26 mouse cellular contexts compared by ENCODE assay signal in genomic region chr2:103962349-103962748, GRCm38 (mm10). TPM values are rescaled to one million over a fixed set of nuclear protein-coding genes. Genes with fewer than 3 reads are reported as not detected.
DNase-seq lines count a peak whose midpoint lies in the region; ATAC-seq and TF ChIP-seq lines count a peak whose summit lies in the region.
"Had no signal": no experiment of that assay in that cellular context is flagged by ENCODE, and none has a peak within 500 bp of the region (broad histone marks: within the 10 kb centered on the region; RNA-seq: fewer than 3 reads in every experiment).

No protein-coding gene starts in this region.

- TF ChIP-seq POLR2A in MEL (IDR thresholded peaks at IDR 0.05; ENCODE audit: control insufficient read depth in 1 of 2, insufficient read depth in 1 of 2, low read depth in 1 of 2, low read length in 2 of 2, poor library complexity in 1 of 2), result peak in 1 of 2 experiments; percentile 55; a peak in 2 of 4 replicates

- no peak overlapping the region for H3K4me3 ChIP-seq in hindbrain, postnatal 0 days (ENCODE audit: low read length)
- H3K4me3 ChIP-seq in hindbrain, embryonic 13.5 days, result no peak overlapping the region
- H3K4me3 ChIP-seq in MEL (ENCODE audit: control insufficient read depth in 1 of 2, insufficient read depth in 1 of 2, low read depth in 2 of 2, low read length in 2 of 2) (peak overlapping the region in 1 of 2 experiments; percentile 13; a peak in 1 of 4 replicates), macrophage (ENCODE audit: inconsistent target) (no peak overlapping the region)
- H3K4me3 ChIP-seq in liver, embryonic 12.5 days, result peak overlapping the region; percentile 68
- H3K4me3 ChIP-seq: embryonic facial prominence, embryonic 15.5 days; forebrain, embryonic 10.5 days; heart, embryonic 15.5 days; limb, embryonic 13.5 days; midbrain, embryonic 10.5 days; myocyte had no signal

- no peaks in the 10 kb centered on the region for H3K4me1 ChIP-seq in hindbrain, postnatal 0 days (ENCODE audit: insufficient read depth, low read length)
- no peaks in the 10 kb centered on the region for H3K4me1 ChIP-seq in hindbrain, embryonic 13.5 days (replicated peaks)
- H3K4me1 ChIP-seq in MEL (ENCODE audit: control insufficient read depth in 1 of 2, insufficient read depth in 2 of 2, low read length in 2 of 2), result peaks cover 33 to 65% of the 10 kb centered on the region in 2 experiments
- H3K4me1 ChIP-seq in liver, embryonic 12.5 days, result peaks cover 68% of the 10 kb centered on the region
- H3K4me1 ChIP-seq: embryonic facial prominence, embryonic 15.5 days; forebrain, embryonic 10.5 days; limb, embryonic 13.5 days; midbrain, embryonic 10.5 days had no signal

- H3K27ac ChIP-seq in hindbrain, postnatal 0 days, result no peak overlapping the region
- H3K27ac ChIP-seq in hindbrain, embryonic 13.5 days, result no peak overlapping the region
- H3K27ac ChIP-seq in MEL (ENCODE audit: control insufficient read depth, low read depth, low read length) (peak overlapping the region; percentile 89), macrophage (peak overlapping the region; percentile 54)
- peak overlapping the region; percentile 98 for H3K27ac ChIP-seq in liver, embryonic 12.5 days
- H3K27ac ChIP-seq: embryonic facial prominence, embryonic 15.5 days; forebrain, embryonic 10.5 days; heart, embryonic 15.5 days; limb, embryonic 13.5 days; midbrain, embryonic 10.5 days had no signal

- no peak for TF ChIP-seq CTCF in hindbrain, postnatal 0 days (IDR thresholded peaks at IDR 0.05; ENCODE audit: low read depth)
- TF ChIP-seq CTCF in MEL (IDR thresholded peaks at IDR 0.05 in 2 of 3, conservative IDR thresholded peaks at IDR 0.05 in 1 of 3; ENCODE audit: control insufficient read depth in 1 of 3, insufficient read depth in 1 of 3, low read depth in 2 of 3, low read length in 3 of 3, poor library complexity in 1 of 3, severe bottlenecking in 1 of 3), result no peak

- no peak for TF ChIP-seq RAD21 in MEL (IDR thresholded peaks at IDR 0.05; ENCODE audit: low read depth, low read length)

- ATAC-seq in hindbrain, postnatal 0 days, result no peak
- ATAC-seq in hindbrain, embryonic 13.5 days (ENCODE audit: low FRiP score), result no peak
- ATAC-seq in liver, embryonic 12.5 days, result no peak
- no peak for ATAC-seq in activated CD4-positive, CD25-positive, alpha-beta regulatory T cell, adult 4 months
- ATAC-seq: CD4-positive, CD25-positive, alpha-beta regulatory T cell, adult 4 months; hindbrain, embryonic 16.5 days; intestine, embryonic 16.5 days; midbrain, embryonic 16.5 days had no signal

- peak; percentile 3 for DNase-seq in hindbrain, postnatal 0 days (ENCODE audit: low spot score)
- DNase-seq in MEL (ENCODE audit: low read depth, low spot score), result peak; percentile 82
- no peak for DNase-seq in spleen, postnatal 36 days (ENCODE audit: low spot score in 2 of 2)
- DNase-seq: adrenal gland, adult 8-10 months; cerebellum, adult 11 months; cerebellum, adult 9-11 months; gastrocnemius, postnatal 36 days; kidney, adult 9 months; kidney, postnatal 14 days; lung, embryonic 14.5 days; lung, postnatal 36 days; thymus, postnatal 36 days had no signal

- H3K4me2 ChIP-seq in hindbrain, postnatal 0 days (ENCODE audit: low read depth, low read length), result no peak overlapping the region
- H3K4me2 ChIP-seq in hindbrain, embryonic 13.5 days, result no peak overlapping the region
- peak overlapping the region; percentile 76 for H3K4me2 ChIP-seq in liver, embryonic 12.5 days
- H3K4me2 ChIP-seq: embryonic facial prominence, embryonic 15.5 days; heart, embryonic 15.5 days; limb, embryonic 13.5 days; lung, embryonic 14.5 days had no signal

- no peaks in the 10 kb centered on the region for H3K36me3 ChIP-seq in hindbrain, postnatal 0 days (ENCODE audit: insufficient read depth, low read length)
- H3K36me3 ChIP-seq in hindbrain, embryonic 13.5 days, result no peaks in the 10 kb centered on the region
- H3K36me3 ChIP-seq in MEL (ENCODE audit: control insufficient read depth in 1 of 2, insufficient read depth in 2 of 2, low read length in 2 of 2) (peaks cover 0 to 76% of the 10 kb centered on the region in 2 experiments; a peak in 2 of 4 replicates), macrophage (ENCODE audit: inconsistent target) (no peaks in the 10 kb centered on the region)
- H3K36me3 ChIP-seq in liver, embryonic 12.5 days, result peaks cover 66% of the 10 kb centered on the region
- H3K36me3 ChIP-seq: embryonic facial prominence, embryonic 15.5 days; forebrain, embryonic 10.5 days; heart, embryonic 15.5 days; limb, embryonic 13.5 days; midbrain, embryonic 10.5 days had no signal

- H3K27me3 ChIP-seq in hindbrain, postnatal 0 days (ENCODE audit: insufficient read depth, low read length), result no peaks in the 10 kb centered on the region
- no peaks in the 10 kb centered on the region for H3K27me3 ChIP-seq in hindbrain, embryonic 13.5 days
- no peaks in the 10 kb centered on the region for H3K27me3 ChIP-seq in MEL (ENCODE audit: control insufficient read depth in 1 of 2, insufficient read depth in 2 of 2, low read length in 2 of 2)
- H3K27me3 ChIP-seq in liver, embryonic 12.5 days (replicated peaks), result no peaks in the 10 kb centered on the region

- WGBS in hindbrain, postnatal 0 days, result 41% methylated on average over 4 of the region's 4 CpGs
- 68% methylated on average over 4 of the region's 4 CpGs for WGBS in hindbrain, embryonic 13.5 days
- 34% methylated on average over 4 of the region's 4 CpGs for WGBS in liver, embryonic 12.5 days (ENCODE audit: insufficient replicate concordance)
- WGBS in macrophage (ENCODE audit: missing documents), result 30% methylated on average over 4 of the region's 4 CpGs

- TF ChIP-seq EP300 in MEL (IDR thresholded peaks at IDR 0.05; ENCODE audit: low read depth in 1 of 2, low read length in 2 of 2), result peak in 1 of 2 experiments; percentile 62; a peak in 3 of 4 replicates

- H3K79me2 ChIP-seq in MEL (ENCODE audit: control insufficient read depth, insufficient read depth, low read length, poor library complexity), result peaks cover 86% of the 10 kb centered on the region
- H3K79me2 ChIP-seq in macrophage (ENCODE audit: inconsistent target), result no peaks in the 10 kb centered on the region

- H3K9me3 ChIP-seq in hindbrain, postnatal 0 days (ENCODE audit: low read length), result no peaks in the 10 kb centered on the region
- H3K9me3 ChIP-seq in hindbrain, embryonic 13.5 days, result no peaks in the 10 kb centered on the region
- H3K9me3 ChIP-seq in MEL (replicated peaks; ENCODE audit: insufficient read depth, low read length), result no peaks in the 10 kb centered on the region
- no peaks in the 10 kb centered on the region for H3K9me3 ChIP-seq in liver, embryonic 12.5 days (replicated peaks)
- H3K9me3 ChIP-seq: embryonic facial prominence, embryonic 15.5 days; forebrain, embryonic 10.5 days; heart, embryonic 15.5 days; limb, embryonic 13.5 days; midbrain, embryonic 10.5 days had no signal

- H3K9ac ChIP-seq in hindbrain, postnatal 0 days (replicated peaks; ENCODE audit: low read length), result no peak overlapping the region
- H3K9ac ChIP-seq in hindbrain, embryonic 13.5 days, result no peak overlapping the region
- peak overlapping the region; percentile 53 for H3K9ac ChIP-seq in MEL (ENCODE audit: control insufficient read depth, low read depth, low read length, poor library complexity, severe bottlenecking)
- peak overlapping the region; percentile 87 for H3K9ac ChIP-seq in liver, embryonic 12.5 days
- H3K9ac ChIP-seq: embryonic facial prominence, embryonic 15.5 days; heart, embryonic 15.5 days; limb, embryonic 13.5 days; lung, embryonic 14.5 days had no signal

TF ChIP-seq in MEL, 35 proteins besides CTCF, POLR2A, EP300 and RAD21 (continues in another document):
- TF ChIP-seq KAT2A (conservative IDR thresholded peaks at IDR 0.05; ENCODE audit: low read depth, low read length) (no peak), E2F4 (IDR thresholded peaks at IDR 0.05; ENCODE audit: borderline replicate concordance, low read depth, low read length) (no peak), ZNF384 (IDR thresholded peaks at IDR 0.05; ENCODE audit: low read depth, low read length) (no peak), MAFK (IDR thresholded peaks at IDR 0.05; ENCODE audit: borderline replicate concordance, low read depth, low read length) (no peak), POLR2AphosphoS5 (IDR thresholded peaks at IDR 0.05; ENCODE audit: borderline replicate concordance, low read depth, low read length) (no peak), TAL1 (IDR thresholded peaks at IDR 0.05; ENCODE audit: low read length) (no peak), ZC3H11A (IDR thresholded peaks at IDR 0.05; ENCODE audit: low read depth, low read length) (no peak), POLR2AphosphoS2 (IDR thresholded peaks at IDR 0.05; ENCODE audit: low read length) (no peak), MEF2A (IDR thresholded peaks at IDR 0.05; ENCODE audit: extremely low read depth, insufficient replicate concordance, low read depth, low read length, poor library complexity, severe bottlenecking) (no peak; the same call in 1 of the 2 replicates), ZMIZ1 (IDR thresholded peaks at IDR 0.05; ENCODE audit: low read depth, low read length) (no peak), UBTF (IDR thresholded peaks at IDR 0.05; ENCODE audit: borderline replicate concordance, insufficient read depth, low read depth, low read length) (no peak), GABPA (IDR thresholded peaks at IDR 0.05; ENCODE audit: low read depth, low read length) (no peak), MXI1 (IDR thresholded peaks at IDR 0.05; ENCODE audit: low read depth, low read length) (peak; percentile 45; the same call in 1 of the 2 replicates), MYB (IDR thresholded peaks at IDR 0.05; ENCODE audit: low read depth, low read length) (no peak), MAX (IDR thresholded peaks at IDR 0.05; ENCODE audit: low read length) (peak; percentile 69; the same call in 1 of the 2 replicates), CHD2 (IDR thresholded peaks at IDR 0.05; ENCODE audit: low read length) (no peak)

RNA-seq across cellular contexts. Expression of gene Lmo2, which starts 4.6 kb away (rescaled TPM):
- total RNA-seq in hindbrain, postnatal 0 days (2014; rRNA removed), result 25.7 and 28.0 TPM in 2 replicates
- 31.2 TPM in 2 replicates for polyA plus RNA-seq in hindbrain, postnatal 0 days (2015; fragmentation: Nextera tagmentation; extraction: Ambion mirVana)
- 34.1 and 42.3 TPM in 2 replicates for polyA plus RNA-seq in hindbrain, embryonic 13.5 days (2015; fragmentation: Nextera tagmentation; extraction: Ambion mirVana)
- 258 and 278 TPM in 2 replicates for total RNA-seq in MEL (2012; rRNA removed)
- polyA plus RNA-seq in MEL (2012; ENCODE audit: insufficient read depth in 1 of 2, insufficient read length in 2 of 2, low read depth in 1 of 2, low replicate concordance in 2 of 2, missing spikeins in 1 of 2) (100 to 1,000 TPM in 1 of 2 experiments, 10 to 100 TPM in 1; 96.2 to 184 TPM), macrophage (2018) (181 to 268 TPM (median 246 TPM) in 3 replicates)
- 188 and 194 TPM in 2 replicates for polyA plus RNA-seq in liver, embryonic 12.5 days (2016; fragmentation: Nextera tagmentation; extraction: Ambion mirVana)
- 100 to 1,000 TPM in 12 of 26 experiments, 10 to 100 TPM in 14; 39.5 to 213 (median 98.9) TPM for total RNA-seq in macrophage (2018; cell fraction: chromatin; rRNA removed)
- total RNA-seq in macrophage (2018; cell fraction: cytosol; rRNA removed), result 100 to 1,000 TPM; 111 to 268 (median 186) TPM
- 100 to 1,000 TPM in 23 of 26 experiments, 10 to 100 TPM in 3; 86.9 to 369 (median 162) TPM for total RNA-seq in macrophage (2018; cell fraction: nucleus; rRNA removed)
- 1 to 10 TPM in 1 of 2 experiments, under 1 TPM in 1; 0.21 to 1.6 TPM for polyA plus RNA-seq in activated CD4-positive, CD25-positive, alpha-beta regulatory T cell, adult 4 months (2017; shearing (Covaris generic))

Comparison
In these comparisons a context has a peak if more than half of its experiments do, and no peak if none do; other contexts are left out.
1. DNase-seq: peak in hindbrain, postnatal 0 days (single experiment) and MEL (single experiment); none in spleen, postnatal 36 days (0 of 2).
2. H3K27ac ChIP-seq: peak in MEL (single experiment), liver, embryonic 12.5 days (single experiment) and macrophage (single experiment); none in hindbrain, postnatal 0 days (single experiment) and hindbrain, embryonic 13.5 days (single experiment).
3. H3K9ac ChIP-seq: peak in MEL (single experiment) and liver, embryonic 12.5 days (single experiment); none in hindbrain, postnatal 0 days (single experiment) and hindbrain, embryonic 13.5 days (single experiment).
4. RNA of gene Lmo2, which starts 4.6 kb away (polyA plus RNA-seq): 181 to 268 TPM in macrophage, 188 to 194 TPM in liver, embryonic 12.5 days, 96.2 to 184 TPM in MEL, 34.1 to 42.3 TPM in hindbrain, embryonic 13.5 days and 31.2 TPM in hindbrain, postnatal 0 days; 0.21 to 1.6 TPM in activated CD4-positive, CD25-positive, alpha-beta regulatory T cell, adult 4 months; every median in the first group is over 10 times any median in the second.